Mouse (Mus musculus): ENCODE results near the gene Treml2.

The Treml2 gene

DNA sequence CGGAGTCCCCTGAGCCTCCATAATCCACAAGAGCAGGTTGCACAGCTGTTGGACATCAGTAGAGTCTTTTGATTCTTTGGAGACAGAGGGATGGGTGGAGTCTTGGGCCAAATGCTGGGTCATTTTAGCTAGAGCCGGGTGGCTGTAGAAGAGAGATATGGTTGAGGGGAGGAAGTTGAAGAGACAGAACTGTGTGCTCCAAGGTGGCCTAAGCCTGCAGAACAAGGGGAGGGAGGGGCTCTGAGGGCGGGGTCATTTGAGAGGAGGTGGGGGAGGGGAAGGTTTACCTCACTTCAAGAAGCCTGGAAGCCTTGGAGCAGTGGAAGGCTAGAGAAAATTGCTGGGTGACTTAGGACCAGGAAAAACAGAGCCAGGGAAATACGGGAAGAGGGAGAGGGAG lies at the start of gene Treml2:
Gene Treml2 (plus strand): TSS at position 296 of the 400 bp plus-strand sequence.
- DNase-seq (ENCODE audit: low read depth, low spot score) = peak; percentile 85

DNA sequence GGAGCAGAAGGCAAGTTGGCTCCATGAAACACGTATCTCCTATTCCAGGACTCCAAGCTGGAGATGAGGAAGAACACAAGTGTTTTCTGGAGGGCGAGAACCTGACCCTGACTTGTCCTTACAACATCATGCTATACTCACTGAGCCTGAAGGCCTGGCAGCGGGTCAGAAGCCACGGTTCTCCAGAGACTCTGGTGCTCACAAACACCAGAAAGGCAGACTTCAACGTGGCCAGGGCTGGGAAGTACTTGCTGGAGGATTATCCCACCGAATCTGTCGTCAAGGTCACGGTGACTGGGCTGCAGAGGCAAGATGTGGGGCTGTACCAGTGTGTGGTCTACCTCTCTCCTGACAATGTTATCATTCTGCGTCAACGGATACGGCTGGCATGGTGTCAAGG lies 49.8 kb upstream of the Treml2 start:
- DNase-seq (ENCODE audit: low read depth, low spot score) = no peak

- no peak for DNase-seq (ENCODE audit: low read depth, low spot score)
These were observed 48.7 kb upstream of the Treml2 start for GRCm38 (mm10) chr17:48250631-48251030.

GRCm38 (mm10) chr17:48256575-48256974 lies 42.7 kb upstream of the Treml2 start:
- DNase-seq (ENCODE audit: low read depth, low spot score) = no peak

DNA sequence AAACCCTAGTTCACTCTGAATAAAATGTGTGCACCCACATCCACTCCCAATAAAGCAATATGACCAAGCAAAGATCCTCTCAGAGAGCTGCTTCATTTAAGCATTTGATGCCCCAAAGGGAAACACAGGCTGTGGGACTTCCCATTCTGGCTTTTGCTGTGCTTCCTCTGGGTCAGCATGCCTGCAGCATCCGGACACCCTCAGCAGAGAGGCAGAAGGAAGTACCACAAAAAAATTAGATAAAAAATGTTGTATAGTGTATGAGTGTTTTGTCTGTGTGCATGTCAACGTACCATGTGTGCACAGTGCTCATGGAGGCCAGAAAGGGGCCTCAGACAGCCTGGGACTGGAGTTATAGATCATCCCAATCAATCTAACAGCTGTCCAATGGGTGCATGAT lies 37.4 kb upstream of the Treml2 start:
- no peak for DNase-seq (ENCODE audit: low read depth, low spot score)

DNA sequence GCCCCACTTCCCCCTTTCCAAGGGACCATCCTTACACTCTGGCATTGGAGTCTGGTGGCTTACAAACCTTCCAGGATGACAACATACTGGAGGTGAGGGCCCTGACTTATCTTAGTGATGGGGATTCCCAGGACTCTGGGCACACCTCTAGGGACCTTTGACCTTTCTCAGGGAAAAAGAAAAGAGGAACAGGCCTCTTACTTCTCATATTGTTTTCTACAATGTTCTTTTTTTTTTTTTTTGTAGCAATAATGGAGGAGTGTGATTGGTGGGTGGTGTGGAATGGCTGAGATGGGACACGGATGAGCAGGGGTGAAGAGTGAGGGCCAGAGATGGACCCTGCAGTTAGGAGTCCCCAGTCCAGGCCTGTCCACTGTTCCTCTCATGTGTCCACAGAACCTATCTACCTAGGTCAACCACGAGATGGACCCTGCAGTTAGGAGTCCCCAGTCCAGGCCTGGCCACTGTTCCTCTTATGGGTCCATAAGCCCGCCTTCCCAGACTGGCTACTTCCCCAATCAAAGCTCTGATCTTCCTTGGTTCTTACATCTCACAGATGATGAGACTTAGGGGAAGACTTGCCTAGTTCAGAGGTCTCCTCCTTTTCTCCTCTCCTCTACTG lies 35.4 kb upstream of the Treml2 start, which contains the start of gene Treml4:
Gene Treml4 (plus strand): TSS at position 555 of the 622 bp plus-strand sequence.
- no peak for DNase-seq (ENCODE audit: low read depth, low spot score)

GRCm38 (mm10) chr17:48264662-48265061 lies 34.6 kb upstream of the Treml2 start:
- no peak for DNase-seq (ENCODE audit: low read depth, low spot score)

GRCm38 (mm10) chr17:48266138-48266537 lies 33.2 kb upstream of the Treml2 start:
- no peak for DNase-seq (ENCODE audit: low read depth, low spot score)

- no peak for DNase-seq (ENCODE audit: low read depth, low spot score)
These were observed 32.5 kb upstream of the Treml2 start for GRCm38 (mm10) chr17:48266610-48267304.

DNA sequence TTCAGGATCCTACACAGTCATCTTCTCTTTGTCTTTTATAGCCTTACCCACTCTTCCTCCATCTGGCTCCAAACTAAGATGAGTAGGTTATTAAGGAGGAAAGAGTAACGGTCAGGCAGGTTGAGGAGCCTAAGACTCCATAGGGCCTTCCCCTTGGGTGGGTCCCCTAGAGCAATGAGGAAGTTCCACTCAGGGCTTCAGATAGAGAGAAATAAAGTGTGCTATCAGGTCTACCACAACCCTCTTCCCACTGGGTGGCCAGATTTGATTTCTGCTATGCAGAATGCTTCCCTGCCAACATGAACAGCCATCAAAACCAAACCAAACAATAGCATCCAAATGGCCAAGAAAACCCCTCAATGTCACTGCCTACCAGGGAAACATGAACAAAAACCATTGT lies 31.7 kb upstream of the Treml2 start:
- DNase-seq (ENCODE audit: low read depth, low spot score) = no peak

- DNase-seq (ENCODE audit: low read depth, low spot score) = no peak
These were observed 31.0 kb upstream of the Treml2 start for GRCm38 (mm10) chr17:48268276-48268675.

DNA sequence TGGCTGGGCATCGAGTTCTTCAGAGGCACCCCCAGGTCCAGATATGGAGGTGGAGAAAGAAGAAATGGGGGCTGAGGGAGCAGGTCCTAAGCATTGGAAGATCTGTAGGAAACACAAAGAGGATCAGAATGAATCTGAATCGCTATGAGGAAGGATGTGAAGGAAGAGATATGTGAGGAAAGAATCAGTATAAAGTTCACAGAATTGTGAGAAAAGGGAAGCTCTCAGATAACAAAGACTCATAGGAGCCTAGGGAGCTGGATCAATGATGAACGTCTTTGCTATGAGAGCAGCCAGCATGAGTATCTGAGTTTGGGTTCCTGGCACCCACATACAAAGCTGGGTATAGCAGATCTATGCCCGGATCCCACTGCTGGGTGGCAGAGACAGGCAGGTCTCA lies 29.5 kb upstream of the Treml2 start:
- DNase-seq (ENCODE audit: low read depth, low spot score) = no peak

DNA sequence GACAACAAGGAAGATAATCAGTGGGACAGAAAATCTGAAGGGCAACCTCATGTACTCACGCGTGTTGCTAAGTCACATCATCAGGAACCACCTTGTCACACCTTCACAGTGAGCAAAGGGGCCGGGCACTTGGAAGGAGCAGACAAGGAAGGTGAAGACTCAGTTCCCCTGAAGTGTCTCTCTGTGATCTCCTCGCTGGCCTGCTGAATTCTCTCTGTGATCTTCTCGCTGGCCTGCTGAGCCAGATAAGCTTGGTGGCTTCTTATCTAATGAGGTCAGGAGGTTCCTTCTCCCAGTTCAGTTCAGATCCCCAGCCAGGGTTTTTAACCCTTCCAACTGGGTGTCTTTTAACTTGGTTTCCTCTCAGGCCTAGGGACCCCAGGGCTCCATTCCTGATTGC lies 27.1 kb upstream of the Treml2 start:
- DNase-seq (ENCODE audit: low read depth, low spot score) = peak; percentile 32

- DNase-seq (ENCODE audit: low read depth, low spot score) = no peak
These were observed 26.7 kb upstream of the Treml2 start for GRCm38 (mm10) chr17:48272598-48272997.

GRCm38 (mm10) chr17:48274098-48274497 lies 25.2 kb upstream of the Treml2 start:
- DNase-seq (ENCODE audit: low read depth, low spot score) = no peak

GRCm38 (mm10) chr17:48274885-48275284 lies 24.4 kb upstream of the Treml2 start:
- DNase-seq (ENCODE audit: low read depth, low spot score) = peak; percentile 92

DNA sequence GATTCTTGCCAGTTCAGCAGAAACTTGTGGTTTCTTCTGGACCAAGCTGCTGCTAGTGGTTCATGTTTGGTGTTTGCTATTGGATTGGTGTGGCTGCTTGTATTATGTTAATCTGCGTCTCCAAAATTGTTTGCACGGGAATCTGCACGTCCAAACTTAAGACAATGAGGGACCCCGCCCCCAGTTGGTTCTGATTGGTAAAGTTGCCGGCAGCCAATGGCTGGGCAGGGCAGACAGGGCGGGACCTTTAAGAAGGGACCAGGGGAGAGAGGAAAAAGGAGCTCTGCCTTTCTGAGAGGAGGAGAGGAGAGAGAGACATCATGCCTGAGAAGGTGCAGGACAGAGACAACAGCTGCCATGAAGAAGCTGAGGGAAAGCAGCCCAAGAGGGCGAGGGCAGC lies 23.6 kb upstream of the Treml2 start:
- peak; percentile 65 for DNase-seq (ENCODE audit: low read depth, low spot score)

DNA sequence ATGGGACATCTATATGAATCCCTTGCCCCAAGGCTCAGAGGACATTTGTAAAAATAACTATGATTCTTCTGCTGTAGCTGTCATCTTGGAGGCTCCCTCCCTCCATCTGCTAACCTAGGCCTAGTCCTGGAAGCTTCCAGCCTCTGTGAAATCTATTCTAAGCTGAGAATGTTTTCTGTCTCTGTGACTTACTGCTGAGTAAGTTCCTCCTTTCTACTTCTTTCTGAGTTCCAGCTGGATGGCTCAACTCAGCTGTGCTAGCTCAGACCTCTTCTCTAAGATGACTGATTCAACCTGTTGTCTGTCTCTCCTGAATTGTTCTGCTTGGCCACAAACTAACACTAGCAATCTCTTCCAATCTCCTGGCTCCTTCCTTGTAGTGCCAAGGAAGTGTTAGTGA lies 20.9 kb upstream of the Treml2 start:
- no peak for DNase-seq (ENCODE audit: low read depth, low spot score)

GRCm38 (mm10) chr17:48279002-48279401 lies 20.3 kb upstream of the Treml2 start:
- no peak for DNase-seq (ENCODE audit: low read depth, low spot score)

DNA sequence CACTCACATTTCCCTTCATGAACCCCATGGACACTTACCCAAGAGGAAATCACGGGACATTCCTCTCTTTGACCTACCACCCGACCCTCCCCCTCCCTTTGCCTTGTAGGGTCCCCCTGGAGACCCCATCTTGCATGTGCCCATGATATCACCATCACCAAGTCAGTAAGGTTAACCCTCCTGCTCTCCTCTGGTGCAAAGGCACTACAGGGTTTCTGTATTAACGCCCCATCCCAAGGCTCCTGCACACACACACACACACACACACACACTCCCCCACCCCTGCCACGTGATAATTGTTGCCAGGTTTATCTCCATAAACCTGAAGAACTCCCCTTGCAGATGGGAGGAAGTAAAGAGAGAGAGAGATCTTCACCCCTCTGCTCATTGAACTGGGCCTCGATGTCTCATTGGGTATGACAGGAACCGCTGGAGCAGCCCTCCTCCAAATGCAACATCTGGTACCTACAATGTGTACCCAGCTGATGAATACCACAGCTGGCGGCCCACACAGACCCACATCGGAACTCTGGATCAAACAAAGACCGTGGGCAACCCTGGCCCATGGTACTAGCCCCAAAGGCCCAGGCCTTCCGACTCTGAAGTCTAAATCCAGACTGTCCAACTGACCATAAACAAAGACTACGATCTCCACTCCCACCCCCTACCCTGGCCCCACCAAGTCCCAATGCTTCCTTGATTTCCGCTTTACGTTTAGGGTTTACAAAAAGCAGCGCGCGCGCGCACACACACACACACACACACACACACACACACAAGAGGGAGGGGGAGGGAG lies 18.2 kb upstream of the Treml2 start:
- no peak for DNase-seq (ENCODE audit: low read depth, low spot score)

- DNase-seq (ENCODE audit: low read depth, low spot score) = peak; percentile 58
These were observed 17.6 kb upstream of the Treml2 start for GRCm38 (mm10) chr17:48281739-48282085.

DNA sequence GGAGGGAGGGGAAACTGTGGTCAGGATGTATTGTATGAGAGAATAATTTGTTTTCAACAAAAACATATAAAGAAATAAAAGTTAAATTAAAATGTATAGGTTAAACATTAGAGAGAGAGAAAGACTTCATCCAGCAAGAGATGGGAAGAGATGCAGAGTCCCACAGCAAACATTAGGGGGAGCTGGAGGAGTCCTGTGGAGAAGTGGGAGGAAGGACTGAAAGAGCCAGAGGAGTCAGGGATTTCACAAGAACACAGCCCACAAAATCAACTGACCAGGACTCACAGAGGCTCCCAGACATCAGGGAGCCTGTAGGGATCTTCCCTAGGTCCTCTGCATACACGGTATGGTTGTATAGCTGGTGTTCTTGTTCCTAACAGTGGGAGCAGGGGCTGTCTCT lies 12.5 kb upstream of the Treml2 start:
- DNase-seq (ENCODE audit: low read depth, low spot score) = peak; percentile 48

- DNase-seq (ENCODE audit: low read depth, low spot score) = peak; percentile 40
These were observed 12.0 kb upstream of the Treml2 start for GRCm38 (mm10) chr17:48287276-48287675.

All from ZHBTc4 (cell line).